In the genomic region with DNA sequence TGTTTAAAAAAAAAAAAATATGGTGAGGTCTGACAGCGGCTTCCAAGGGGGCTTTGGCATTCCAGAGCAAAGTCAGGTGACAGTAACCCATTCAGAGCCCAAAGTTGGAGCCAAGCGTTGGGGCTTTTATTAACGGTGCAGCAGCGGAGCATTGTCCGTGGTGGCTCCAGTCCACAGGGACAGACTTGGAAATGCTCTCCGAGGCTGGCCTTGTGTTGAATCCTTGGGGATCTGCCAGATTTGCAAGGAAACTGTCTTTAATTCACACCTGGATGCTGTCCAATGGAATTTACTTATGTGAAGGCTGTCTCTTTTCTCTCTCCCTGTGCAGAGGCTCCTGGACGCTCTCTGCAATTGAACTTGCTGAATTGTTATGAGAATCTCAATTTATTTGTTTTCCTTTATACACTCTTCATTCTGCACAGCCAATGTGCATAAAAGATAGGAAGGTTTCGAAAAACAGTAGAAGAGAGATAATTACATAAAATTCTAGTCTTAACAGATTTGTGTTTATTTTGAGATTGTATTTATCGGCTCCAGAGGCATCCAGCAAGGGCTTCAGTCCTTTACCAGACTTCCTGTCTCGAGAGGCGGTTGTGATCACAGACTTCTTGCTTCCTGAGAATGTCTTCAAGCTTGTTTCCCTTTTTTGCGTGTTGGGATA, we compare ENCODE assay signal across 13 mouse cellular contexts. TPM values are rescaled to one million over a fixed set of nuclear protein-coding genes. Genes with fewer than 3 reads are reported as not detected.
DNase-seq lines count a peak whose midpoint lies in the region; ATAC-seq lines count a peak whose summit lies in the region.
"Had no signal": no experiment of that assay in that cellular context is flagged by ENCODE, and none has a peak within 500 bp of the region (broad histone marks: within the 10 kb centered on the region; RNA-seq: fewer than 3 reads in every experiment).

No protein-coding gene starts in this region.

- no peak for ATAC-seq in heart, embryonic 13.5 days (ENCODE audit: extremely low read depth, insufficient number of reproducible peaks, low FRiP score, low TSS enrichment)
- ATAC-seq in common myeloid progenitor, adult 5-6 weeks (replicated peaks; ENCODE audit: low read depth, poor library complexity, severe bottlenecking), result peak; percentile 57; the same call in 1 of the 2 replicates
- no peak for ATAC-seq in intestine, embryonic 15.5 days

- peaks cover 97% of the 10 kb centered on the region for H3K4me1 ChIP-seq in heart, embryonic 13.5 days
- H3K4me1 ChIP-seq in intestine, embryonic 15.5 days (replicated peaks), result peaks cover 41% of the 10 kb centered on the region

- H3K36me3 ChIP-seq in heart, embryonic 13.5 days, result peaks cover 27% of the 10 kb centered on the region
- H3K36me3 ChIP-seq in intestine, embryonic 15.5 days, result no peaks in the 10 kb centered on the region

- no peak overlapping the region for H3K4me3 ChIP-seq in heart, embryonic 13.5 days
- H3K4me3 ChIP-seq in intestine, embryonic 15.5 days (replicated peaks), result no peak overlapping the region
- H3K4me3 ChIP-seq: limb, embryonic 13.5 days had no signal

- no peaks in the 10 kb centered on the region for H3K9me3 ChIP-seq in heart, embryonic 13.5 days
- no peaks in the 10 kb centered on the region for H3K9me3 ChIP-seq in intestine, embryonic 15.5 days
- H3K9me3 ChIP-seq: limb, embryonic 13.5 days had no signal

- no peaks in the 10 kb centered on the region for H3K27me3 ChIP-seq in heart, embryonic 13.5 days (replicated peaks)
- H3K27me3 ChIP-seq in intestine, embryonic 15.5 days (replicated peaks), result no peaks in the 10 kb centered on the region
- H3K27me3 ChIP-seq: limb, embryonic 13.5 days had no signal

- DNase-seq in heart, adult 11 months, result no peak
- DNase-seq in left cerebral cortex, postnatal 4 days, result peak; percentile 32
- no peak for DNase-seq in left cerebral cortex, postnatal 36 days (ENCODE audit: low spot score in 2 of 2)
- DNase-seq in B cell, adult 2 months, result no peak
- DNase-seq in retina, embryonic 14.5 days (ENCODE audit: low spot score), result no peak
- DNase-seq: cerebellum, postnatal 25 days; layer of hippocampus, adult 9-11 months had no signal

- peak overlapping the region; percentile 96 for H3K27ac ChIP-seq in heart, embryonic 13.5 days (replicated peaks)
- peak overlapping the region; percentile 62 for H3K27ac ChIP-seq in intestine, embryonic 15.5 days
- H3K27ac ChIP-seq: limb, embryonic 13.5 days had no signal

- H3K9ac ChIP-seq in heart, embryonic 13.5 days, result peak overlapping the region; percentile 47; the same call in 1 of the 2 replicates
- H3K9ac ChIP-seq in intestine, embryonic 15.5 days, result no peak overlapping the region
- H3K9ac ChIP-seq: limb, embryonic 13.5 days had no signal

- WGBS in heart, embryonic 13.5 days, result 39% methylated on average over 12 of the region's 12 CpGs
- 37% methylated on average over 12 of the region's 12 CpGs for WGBS in intestine, embryonic 15.5 days

- H3K4me2 ChIP-seq in heart, embryonic 13.5 days, result no peak overlapping the region
- no peak overlapping the region for H3K4me2 ChIP-seq in intestine, embryonic 15.5 days (replicated peaks)
- H3K4me2 ChIP-seq: limb, embryonic 13.5 days had no signal

- intact Hi-C loops in left cerebral cortex, postnatal 4 days (cut with DNase I), result no loop called here
- intact Hi-C loops in left cerebral cortex, postnatal 36 days (cut with DNase I), result no loop called here

RNA-seq across cellular contexts. Expression of a gene that starts 58.6 kb away (rescaled TPM):
- 0.13 TPM in 1 of 2 replicates, not detected in the other for polyA plus RNA-seq in heart, embryonic 13.5 days (2015; fragmentation: Nextera tagmentation; extraction: Ambion mirVana)
- total RNA-seq in left cerebral cortex, postnatal 4 days (2021), result not detected
- total RNA-seq in left cerebral cortex, postnatal 36 days (2021), result under 1 TPM in 1 of 2 experiments, not detected in 1; 0.23 TPM
- not detected in 2 replicates for total RNA-seq in common myeloid progenitor, adult 5-6 weeks (2017)
- polyA plus RNA-seq in intestine, embryonic 15.5 days (2015; fragmentation: Nextera tagmentation; extraction: Ambion mirVana), result not detected in 2 replicates
- total RNA-seq: gastrocnemius, postnatal 4 days had no signal
- polyA plus RNA-seq: limb, embryonic 13.5 days; lung, embryonic 16.5 days had no signal
